9 mouse cellular contexts compared by ENCODE assay signal in the genomic region with DNA sequence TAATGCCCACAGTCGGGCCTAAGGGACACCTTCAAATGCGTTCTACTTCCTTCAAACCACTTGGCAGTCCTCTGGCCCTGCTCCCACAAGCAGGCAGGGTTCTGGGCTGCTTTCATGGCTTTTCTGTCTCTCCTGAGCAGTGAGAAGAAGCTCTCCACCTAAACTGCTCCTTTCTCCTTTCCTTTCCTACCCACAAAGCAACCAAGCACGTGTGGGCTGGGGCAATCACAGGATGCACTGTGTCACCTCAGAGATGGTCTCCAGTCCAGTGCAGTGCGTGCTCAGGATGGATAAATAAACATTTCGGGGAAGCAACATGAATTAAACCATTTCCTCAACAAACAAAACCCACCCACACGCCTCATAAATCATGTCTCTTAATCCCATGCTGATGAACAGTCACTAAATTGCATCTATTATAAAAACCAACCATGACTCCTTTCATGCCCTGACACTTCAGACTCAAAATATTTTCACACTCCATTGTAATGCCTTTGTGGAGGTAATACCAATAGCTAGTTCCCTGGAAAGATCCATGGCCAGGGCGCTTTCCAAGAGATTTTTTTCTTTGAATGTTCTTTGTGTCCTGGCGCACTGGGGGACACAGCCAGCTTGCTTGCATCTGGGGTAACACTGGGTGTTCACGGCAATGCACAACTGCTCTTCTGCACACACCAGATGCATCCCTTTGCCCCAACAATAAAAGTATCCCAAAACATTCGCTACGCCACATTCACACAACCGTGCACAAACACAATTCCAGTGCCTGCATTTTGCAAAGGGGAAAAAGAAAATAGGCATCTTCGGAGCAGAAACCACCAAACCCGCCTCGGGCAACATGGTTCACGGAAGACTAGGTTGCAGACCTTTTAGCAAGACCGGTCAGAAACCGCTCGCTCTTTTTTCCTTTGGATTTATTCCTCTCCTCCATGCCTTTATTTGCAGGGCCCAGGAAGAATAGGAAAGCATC. TPM values are rescaled to one million over a fixed set of nuclear protein-coding genes. Genes with fewer than 3 reads are reported as not detected.
DNase-seq lines count a peak whose midpoint lies in the region; ATAC-seq and TF ChIP-seq lines count a peak whose summit lies in the region.
"Had no signal": no experiment of that assay in that cellular context is flagged by ENCODE, and none has a peak within 500 bp of the region (broad histone marks: within the 10 kb centered on the region; RNA-seq: fewer than 3 reads in every experiment).

No protein-coding gene starts in this region.

- peak overlapping the region; percentile 73 for H3K4me2 ChIP-seq in forebrain, postnatal 0 days (ENCODE audit: low read depth)
- peak overlapping the region; percentile 92 for H3K4me2 ChIP-seq in liver, embryonic 12.5 days
- peak overlapping the region; percentile 85 for H3K4me2 ChIP-seq in stomach, embryonic 15.5 days

- H3K4me1 ChIP-seq in forebrain, postnatal 0 days (ENCODE audit: insufficient read depth), result peaks cover 29% of the 10 kb centered on the region
- H3K4me1 ChIP-seq in liver, embryonic 12.5 days, result peaks cover 22% of the 10 kb centered on the region
- H3K4me1 ChIP-seq in stomach, embryonic 15.5 days, result peaks cover 18% of the 10 kb centered on the region; the same call in 1 of the 2 replicates

- peak; percentile 39 for DNase-seq in kidney, adult 18-20 months
- no peak for DNase-seq in kidney, adult 11 months
- peak; percentile 42 for DNase-seq in NIH3T3 (ENCODE audit: low read depth)
- DNase-seq in forebrain, postnatal 0 days, result peak; percentile 74
- DNase-seq in T-cell, adult 2 months (ENCODE audit: low spot score), result no peak
- DNase-seq in urinary bladder, postnatal 36 days (ENCODE audit: low spot score in 2 of 2), result no peak

- no peaks in the 10 kb centered on the region for H3K27me3 ChIP-seq in forebrain, postnatal 0 days (ENCODE audit: insufficient read depth, low read length)
- peaks cover 43% of the 10 kb centered on the region for H3K27me3 ChIP-seq in liver, embryonic 12.5 days (replicated peaks)
- H3K27me3 ChIP-seq in stomach, embryonic 15.5 days (replicated peaks), result no peaks in the 10 kb centered on the region

- no peaks in the 10 kb centered on the region for H3K9me3 ChIP-seq in forebrain, postnatal 0 days (ENCODE audit: low read length)
- H3K9me3 ChIP-seq in liver, embryonic 12.5 days (replicated peaks), result no peaks in the 10 kb centered on the region
- no peaks in the 10 kb centered on the region for H3K9me3 ChIP-seq in stomach, embryonic 15.5 days

- H3K9ac ChIP-seq in forebrain, postnatal 0 days, result peak overlapping the region; percentile 95
- peak overlapping the region; percentile 65 for H3K9ac ChIP-seq in liver, embryonic 12.5 days
- peak overlapping the region; percentile 69 for H3K9ac ChIP-seq in stomach, embryonic 15.5 days

- 1% methylated on average over 19 of the region's 19 CpGs for WGBS in forebrain, postnatal 0 days
- 21% methylated on average over 19 of the region's 19 CpGs for WGBS in liver, embryonic 12.5 days (ENCODE audit: insufficient replicate concordance)
- 4% methylated on average over 19 of the region's 19 CpGs for WGBS in stomach, embryonic 15.5 days

- TF ChIP-seq CTCF in forebrain, postnatal 0 days (IDR thresholded peaks at IDR 0.05; ENCODE audit: low read depth), result no peak

- H3K4me3 ChIP-seq in forebrain, postnatal 0 days (ENCODE audit: low read depth, low read length), result peak overlapping the region; percentile 88
- H3K4me3 ChIP-seq in liver, embryonic 12.5 days, result peak overlapping the region; percentile 69
- peak overlapping the region; percentile 79 for H3K4me3 ChIP-seq in stomach, embryonic 15.5 days (replicated peaks)

- peak; percentile 19 for ATAC-seq in forebrain, postnatal 0 days
- no peak for ATAC-seq in liver, embryonic 12.5 days
- ATAC-seq in stomach, embryonic 15.5 days (ENCODE audit: insufficient read depth, low FRiP score, low read depth), result no peak

- H3K27ac ChIP-seq in forebrain, postnatal 0 days (ENCODE audit: low read depth, low read length), result peak overlapping the region; percentile 93
- H3K27ac ChIP-seq in liver, embryonic 12.5 days, result no peak overlapping the region
- H3K27ac ChIP-seq in stomach, embryonic 15.5 days, result peak overlapping the region; percentile 67; the same call in 1 of the 2 replicates

- H3K36me3 ChIP-seq in forebrain, postnatal 0 days (ENCODE audit: insufficient read depth), result no peaks in the 10 kb centered on the region
- no peaks in the 10 kb centered on the region for H3K36me3 ChIP-seq in liver, embryonic 12.5 days
- no peaks in the 10 kb centered on the region for H3K36me3 ChIP-seq in stomach, embryonic 15.5 days

RNA-seq across cellular contexts. Expression of a gene that starts 0.8 kb away (rescaled TPM):
- total RNA-seq in forebrain, postnatal 0 days (2014; rRNA removed), result 33.7 and 38.7 TPM in 2 replicates
- polyA plus RNA-seq in forebrain, postnatal 0 days (2015; fragmentation: Nextera tagmentation; extraction: Ambion mirVana), result 7.7 and 11.4 TPM in 2 replicates
- 0.80 and 0.97 TPM in 2 replicates for polyA plus RNA-seq in liver, embryonic 12.5 days (2016; fragmentation: Nextera tagmentation; extraction: Ambion mirVana)
- 3.5 and 3.8 TPM in 2 replicates for polyA plus RNA-seq in stomach, embryonic 15.5 days (2015; fragmentation: Nextera tagmentation; extraction: Ambion mirVana)
- total RNA-seq: neutrophil, adult 5-6 weeks had no signal

RNA-seq across cellular contexts. Expression of a gene that starts 46.0 kb away (rescaled TPM):
- 5.3 and 8.4 TPM in 2 replicates for total RNA-seq in forebrain, postnatal 0 days (2014; rRNA removed)
- polyA plus RNA-seq in forebrain, postnatal 0 days (2015; fragmentation: Nextera tagmentation; extraction: Ambion mirVana), result 2.4 and 2.9 TPM in 2 replicates
- polyA plus RNA-seq in liver, embryonic 12.5 days (2016; fragmentation: Nextera tagmentation; extraction: Ambion mirVana), result 3.9 and 4.0 TPM in 2 replicates
- 8.2 and 9.4 TPM in 2 replicates for polyA plus RNA-seq in stomach, embryonic 15.5 days (2015; fragmentation: Nextera tagmentation; extraction: Ambion mirVana)

Comparison
In these comparisons a context has a peak if more than half of its experiments do, and no peak if none do; other contexts are left out.
1. DNase-seq: peak in kidney, adult 18-20 months (single experiment), NIH3T3 (single experiment) and forebrain, postnatal 0 days (single experiment); none in kidney, adult 11 months (single experiment), T-cell, adult 2 months (single experiment) and urinary bladder, postnatal 36 days (0 of 2).
2. Peak in every context shown above with its lines, with median percentiles within 50 percentile points of each other: H3K4me2 ChIP-seq, H3K4me3 ChIP-seq and H3K9ac ChIP-seq.